Mouse (Mus musculus) retina, adult 2 months (tissue): ENCODE data around the gene Gm17509.

Experiments used
- DNase-seq: peaks from one replicate; pipeline ENCODE4 v3.0.0-alpha.2; 2012; ENCODE audit warnings: low read depth, low spot score

The Gm17509 gene

DNA sequence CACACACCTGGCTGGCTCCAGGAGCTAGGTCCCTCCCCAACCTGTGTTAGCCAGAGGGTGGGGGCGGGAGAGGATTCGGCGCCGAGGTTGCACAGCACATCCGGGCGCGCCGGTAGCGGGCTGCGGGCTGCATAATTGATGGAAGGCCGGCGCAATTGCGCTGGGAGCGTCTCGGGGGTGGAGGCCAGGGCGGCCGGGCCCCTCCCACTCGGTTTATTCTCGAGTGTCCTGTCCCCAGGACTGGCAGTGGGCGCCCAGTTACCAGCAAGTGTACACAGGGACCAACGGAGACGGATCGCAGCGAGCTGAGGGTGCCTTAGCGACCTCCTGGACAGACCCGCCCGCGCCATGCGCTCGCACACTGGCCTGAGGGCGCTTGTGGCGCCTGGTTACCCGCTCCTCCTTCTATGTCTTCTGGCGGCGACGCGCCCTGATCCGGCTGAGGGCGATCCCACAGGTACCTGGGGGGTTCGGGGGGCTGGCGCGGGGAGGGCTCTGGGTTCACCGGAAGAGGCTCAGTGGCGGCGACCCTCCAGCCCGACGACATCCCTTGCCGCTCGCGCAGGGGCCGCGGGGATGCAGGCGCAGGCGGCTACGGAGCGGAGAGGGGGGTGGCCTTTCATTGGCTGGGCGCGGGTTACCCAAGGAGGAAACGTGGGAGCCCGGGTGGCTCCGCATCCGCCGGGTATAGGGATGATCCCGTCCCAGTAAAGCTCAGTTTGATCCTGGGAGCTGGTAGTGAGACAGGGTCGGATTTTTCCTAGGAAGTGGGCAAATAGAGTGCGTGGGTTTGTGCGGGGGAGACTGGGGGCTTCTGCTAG, at the start of gene Gm17509:
Gene Gm17509, minus strand, starts transcription at position 575 of the 821 bp plus-strand sequence.
- DNase-seq: no peak

DNA sequence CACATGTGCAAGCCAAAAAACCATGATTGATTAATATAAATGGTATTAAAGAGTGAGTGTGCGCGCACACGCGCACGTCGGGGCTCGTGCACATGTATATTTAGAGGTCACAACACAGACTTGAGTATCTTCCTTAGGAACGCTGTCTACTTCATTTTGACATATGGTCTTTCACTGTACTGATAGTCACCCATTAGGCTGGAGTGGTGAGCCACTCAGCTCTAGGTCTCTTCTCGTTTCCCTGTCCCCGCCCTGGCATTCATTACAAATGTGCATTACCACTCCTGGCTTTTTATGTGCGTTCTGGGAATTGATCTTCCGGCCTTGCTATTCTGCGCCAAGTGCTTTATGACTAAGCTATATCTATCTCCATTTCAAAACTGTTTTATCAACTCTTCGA, 47.1 kb upstream of the Gm17509 start:
- DNase-seq: no peak

DNA sequence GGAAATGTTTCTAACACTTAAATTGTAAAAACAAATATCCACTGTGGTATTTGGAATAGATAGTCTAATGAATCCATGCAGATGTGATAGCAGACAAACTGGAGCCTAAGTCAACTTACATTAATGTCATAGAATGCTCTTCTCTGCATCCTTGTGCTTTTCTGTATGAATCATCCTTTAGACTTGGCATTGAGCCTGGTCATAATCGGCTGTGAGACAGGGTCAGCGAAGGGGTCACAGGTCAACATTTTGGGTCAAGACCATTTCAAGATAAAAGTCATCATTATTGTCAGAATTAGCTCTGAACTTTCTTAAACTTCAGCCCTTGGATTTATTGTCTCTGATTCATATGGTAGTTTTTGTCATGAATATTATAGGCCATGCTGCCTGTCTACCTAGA, 45.3 kb upstream of the Gm17509 start:
- DNase-seq: no peak

DNA sequence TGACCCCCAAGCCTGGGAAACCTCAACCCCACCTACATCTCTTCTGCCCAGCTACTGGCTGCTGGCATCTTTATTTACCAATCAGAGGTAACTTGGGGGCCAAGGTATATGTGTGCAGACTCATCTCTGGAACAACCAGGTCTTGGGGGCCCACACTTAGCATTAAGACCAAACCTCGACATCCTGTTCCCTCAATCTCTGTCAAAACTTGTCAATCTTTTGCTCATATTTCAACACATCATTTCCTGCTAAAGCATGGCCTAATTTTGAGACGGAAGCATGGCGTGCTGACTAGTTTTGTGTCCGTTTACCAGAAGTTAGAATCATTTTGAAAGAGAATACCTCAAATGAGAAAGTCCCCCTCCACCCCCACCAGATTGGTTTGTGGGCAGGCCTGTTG, 39.8 kb upstream of the Gm17509 start:
- DNase-seq: no peak

DNA sequence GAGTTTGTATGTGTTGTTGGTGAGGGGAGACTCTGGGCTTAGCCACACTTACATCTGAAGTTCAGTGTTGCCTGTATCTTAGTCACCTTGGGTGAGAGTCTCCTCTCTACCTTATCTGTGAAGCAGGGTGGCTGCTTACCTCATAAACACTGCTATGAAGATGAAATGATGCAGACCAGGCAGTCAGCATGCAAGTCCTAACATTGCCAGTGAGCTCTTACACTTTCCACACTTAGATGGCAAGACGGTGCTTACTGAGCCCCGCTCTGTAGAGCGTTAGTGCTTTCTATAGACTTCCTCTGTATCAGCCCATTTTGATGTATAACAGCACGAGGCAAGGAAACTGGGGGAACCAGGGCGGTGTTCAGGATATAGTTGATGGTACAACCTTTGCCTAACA, 21.7 kb upstream of the Gm17509 start:
- no peak for DNase-seq

DNA sequence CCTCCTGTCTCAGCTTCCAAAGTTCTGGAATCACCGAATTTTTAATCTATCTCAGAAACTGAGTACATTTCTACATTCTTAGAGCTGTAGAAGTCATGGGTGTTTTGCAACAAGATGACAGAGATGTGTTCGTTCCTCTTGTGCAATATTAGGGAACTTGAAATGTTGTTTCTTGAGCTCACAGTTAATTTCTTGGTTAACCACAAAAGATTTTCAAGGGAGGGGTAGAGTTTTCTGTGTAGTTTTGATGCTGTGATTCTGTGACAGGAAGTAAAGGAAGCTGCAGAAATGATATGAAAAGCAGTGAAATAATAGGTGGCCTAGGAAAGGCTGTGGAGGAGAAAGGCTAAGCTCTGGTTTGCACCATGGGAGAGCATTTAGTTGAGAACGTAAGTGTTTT, 21.2 kb upstream of the Gm17509 start:
- no peak for DNase-seq

DNA sequence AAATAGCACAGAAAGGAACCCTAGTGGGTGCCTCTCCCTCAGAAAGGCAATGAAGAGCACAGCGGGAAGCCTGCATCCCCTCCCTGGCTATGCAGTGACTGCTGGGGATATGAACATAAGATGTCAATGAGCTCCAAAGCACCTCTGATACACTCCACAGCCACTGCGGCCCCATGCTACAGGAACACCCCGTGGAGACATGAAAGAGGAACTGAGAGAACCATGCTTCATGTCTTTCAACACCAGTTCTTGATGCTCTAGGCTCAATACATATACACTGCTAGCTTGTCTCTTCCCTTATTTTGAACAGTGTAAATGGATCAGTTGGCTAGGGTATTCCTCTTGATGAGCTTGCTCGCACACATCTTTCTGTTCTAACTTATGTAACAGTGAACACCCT, 16.2 kb upstream of the Gm17509 start:
- DNase-seq: no peak

DNA sequence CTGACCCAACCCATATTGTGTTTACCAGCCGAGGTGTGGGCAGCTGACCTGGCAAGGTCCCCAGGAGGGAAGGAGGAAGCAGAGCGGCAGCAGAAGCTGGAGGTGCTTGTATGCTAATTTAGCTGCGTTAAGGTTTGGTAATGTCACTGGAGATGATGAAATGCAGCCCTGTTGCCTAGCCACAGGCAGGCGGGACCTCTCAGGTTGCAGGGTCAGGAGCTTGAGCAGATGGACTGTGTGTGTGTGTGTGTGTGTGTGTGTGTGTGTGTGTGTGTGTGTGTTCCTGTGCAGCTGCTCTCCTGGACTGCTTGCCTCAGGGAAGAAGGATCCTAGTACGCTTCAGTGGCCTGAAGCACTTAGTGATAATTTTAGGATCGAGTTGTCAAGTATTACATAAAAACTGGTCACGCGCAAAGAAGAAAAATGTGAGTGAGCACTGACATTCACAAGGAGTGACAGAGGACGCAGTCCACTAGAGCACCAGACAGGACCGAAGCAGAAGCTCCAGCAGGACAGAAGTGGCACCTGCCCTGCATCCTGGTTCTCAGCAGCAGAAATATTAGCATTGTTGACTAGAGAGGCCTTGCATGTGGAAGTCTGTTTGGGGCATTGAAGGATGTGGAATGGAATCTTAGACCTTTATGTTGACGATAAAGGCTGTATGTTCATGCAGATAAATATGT, 14.8 kb upstream of the Gm17509 start:
- DNase-seq: peak; percentile 36

DNA sequence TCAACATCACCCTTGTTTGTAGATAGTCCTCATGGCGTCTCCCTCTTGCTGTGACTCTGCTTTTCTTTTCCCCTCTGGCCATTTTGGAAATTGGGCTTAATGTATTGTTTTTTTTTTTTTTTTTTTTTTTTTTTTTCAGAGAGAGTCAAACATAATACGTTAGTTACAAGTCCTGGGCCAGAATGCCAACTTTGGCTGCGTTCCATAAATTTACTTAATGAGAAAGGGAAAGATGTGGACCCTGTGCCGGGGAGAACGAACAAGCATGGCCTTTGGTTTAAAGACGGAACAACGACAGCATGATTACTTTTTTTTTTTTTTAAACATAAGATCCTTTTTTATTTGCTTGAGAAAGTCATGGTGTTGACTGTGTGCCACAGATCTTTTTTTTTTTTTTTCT, 13.6 kb upstream of the Gm17509 start:
- DNase-seq: no peak

DNA sequence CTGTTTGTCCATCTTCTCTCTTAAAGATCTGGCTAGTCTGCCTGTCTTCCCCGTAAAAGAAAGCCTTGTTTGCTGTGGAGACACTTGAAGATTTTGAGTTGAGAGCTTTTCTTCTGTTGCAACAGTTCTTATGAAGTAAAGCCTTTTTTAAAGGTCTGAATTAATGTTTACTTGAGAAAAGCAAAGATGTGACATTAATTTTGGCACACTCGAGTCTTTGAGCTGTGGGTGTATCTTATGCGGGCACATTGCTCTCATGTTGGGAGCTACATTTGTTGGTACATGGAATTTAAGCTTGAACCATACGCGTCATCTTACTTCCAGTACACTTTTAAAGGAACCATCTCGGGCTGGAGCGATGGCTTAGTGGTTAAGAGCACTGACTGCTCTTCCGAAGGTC, 12.9 kb upstream of the Gm17509 start:
- DNase-seq: no peak

DNA sequence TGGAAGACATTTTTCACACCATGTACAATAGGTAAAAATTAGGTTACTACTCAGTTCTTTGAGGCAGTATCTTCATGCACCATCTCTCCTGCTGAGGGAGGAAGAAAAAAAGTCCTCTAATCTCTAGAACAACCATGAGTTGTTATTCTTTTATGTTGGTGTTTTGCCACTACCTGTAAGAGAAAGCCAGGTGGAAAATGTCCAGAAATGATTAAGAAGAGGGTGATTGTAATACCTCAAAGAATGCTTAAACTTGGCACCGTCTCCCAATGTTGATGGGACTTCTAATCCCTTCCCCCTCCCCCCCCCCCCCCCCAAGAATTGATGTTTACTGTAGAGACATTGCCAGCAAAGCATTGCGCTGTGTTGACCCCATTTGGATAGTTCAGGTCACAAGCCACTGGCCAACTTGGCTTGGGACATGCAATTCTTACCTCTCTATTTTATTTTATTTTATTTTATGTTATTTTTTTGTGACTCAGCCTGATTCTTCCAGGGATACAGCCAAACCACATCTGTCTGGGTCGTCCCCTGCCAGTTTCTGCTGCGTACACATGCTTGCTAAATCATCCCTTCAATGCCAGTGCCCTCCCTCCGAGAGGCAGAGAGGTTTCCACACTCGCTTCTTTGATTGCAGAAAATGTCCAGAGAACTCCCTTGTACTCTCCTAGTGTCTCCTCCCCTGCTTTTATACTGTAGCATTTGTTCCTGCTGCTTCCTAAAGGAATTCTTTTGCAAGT, 9.7 kb upstream of the Gm17509 start:
- DNase-seq: no peak

DNA sequence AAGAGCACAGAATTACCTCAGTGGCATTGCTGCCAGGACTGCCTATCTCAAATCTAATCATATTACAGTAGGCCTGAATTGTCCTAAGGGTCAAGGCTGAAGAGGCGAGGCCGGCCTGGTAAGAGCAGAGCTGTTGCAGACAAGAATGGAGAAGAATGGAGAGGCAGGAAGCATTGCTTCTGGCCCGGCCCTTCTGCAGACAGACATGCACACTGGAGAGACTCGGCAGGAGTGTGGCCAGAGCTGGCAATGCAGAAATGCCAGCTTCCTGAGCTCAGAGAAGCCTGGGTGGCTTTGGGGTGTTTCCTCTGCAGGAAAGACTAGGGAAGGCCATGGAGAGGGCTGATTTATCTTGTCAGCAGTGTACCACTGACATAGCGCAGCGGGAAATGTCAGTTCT, 4.7 kb upstream of the Gm17509 start:
- no peak for DNase-seq

DNA sequence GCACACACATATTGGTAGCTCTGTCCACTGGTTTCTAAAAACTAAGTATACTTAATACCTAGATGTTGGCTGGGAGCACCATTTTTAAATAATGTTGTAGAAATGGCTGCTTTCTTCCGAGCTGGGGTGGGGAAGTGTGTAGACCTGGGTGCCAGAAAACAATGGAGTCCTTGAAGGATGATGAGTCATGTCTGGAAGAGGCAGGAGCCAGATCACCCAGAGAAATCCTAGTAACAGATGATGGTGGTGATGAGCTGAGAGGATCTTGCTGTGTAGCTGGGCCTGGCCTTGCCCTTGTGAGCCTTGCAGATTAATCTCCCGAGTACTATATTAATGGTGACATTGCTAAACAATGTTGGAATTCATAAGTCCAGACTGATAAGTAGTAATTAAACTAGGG, 4.0 kb upstream of the Gm17509 start:
- DNase-seq: no peak

DNA sequence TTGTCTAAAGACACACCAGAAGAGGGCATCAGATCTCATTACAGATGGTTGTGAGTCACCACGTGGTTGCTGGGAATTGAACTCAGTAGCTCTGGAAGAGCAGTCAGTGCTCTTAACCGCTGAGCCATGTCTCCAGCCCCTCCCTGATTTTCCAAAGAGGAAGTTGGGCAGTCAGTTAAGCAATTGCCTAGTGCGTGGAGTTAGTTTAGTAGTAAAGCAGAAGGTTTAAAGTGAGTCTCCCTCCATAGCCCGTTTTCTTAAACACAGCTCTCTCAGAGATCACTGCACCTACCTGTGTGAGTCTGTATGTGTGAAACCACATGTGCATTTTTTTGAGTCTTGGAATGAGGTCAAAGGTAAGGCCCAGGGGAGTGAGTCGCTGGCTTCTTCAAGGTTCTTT, 2.2 kb upstream of the Gm17509 start:
- no peak for DNase-seq

DNA sequence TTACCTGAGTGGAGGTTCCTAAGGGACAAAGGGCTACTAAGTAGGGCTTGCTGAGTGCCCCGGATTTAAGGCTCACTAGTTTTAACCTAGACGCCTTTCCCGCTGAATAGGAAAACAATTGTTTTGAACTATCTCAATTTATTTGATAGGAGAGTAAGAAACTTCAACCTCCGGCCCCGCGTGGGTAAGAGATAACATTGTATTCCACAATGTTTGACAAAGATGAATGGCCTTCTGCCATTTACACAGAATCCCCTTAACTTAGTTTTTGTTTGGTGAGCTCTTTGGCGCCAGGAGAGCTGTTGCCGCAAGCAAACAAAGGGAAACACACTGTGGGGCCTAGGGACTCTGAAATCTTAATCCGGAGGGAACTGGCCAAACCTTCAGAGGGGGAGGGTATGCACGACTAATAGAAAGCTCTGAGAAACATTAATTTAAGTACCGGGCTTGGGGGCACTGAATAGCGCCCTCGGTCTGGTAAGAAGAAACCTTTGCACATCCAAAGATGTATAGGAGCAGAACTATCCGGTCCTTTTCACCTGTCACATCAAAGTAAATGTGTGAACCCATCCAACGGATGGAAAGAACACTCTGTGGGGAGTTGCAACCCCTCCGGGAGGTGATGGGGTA, 889 bp downstream of the Gm17509 start:
- no peak for DNase-seq

DNA sequence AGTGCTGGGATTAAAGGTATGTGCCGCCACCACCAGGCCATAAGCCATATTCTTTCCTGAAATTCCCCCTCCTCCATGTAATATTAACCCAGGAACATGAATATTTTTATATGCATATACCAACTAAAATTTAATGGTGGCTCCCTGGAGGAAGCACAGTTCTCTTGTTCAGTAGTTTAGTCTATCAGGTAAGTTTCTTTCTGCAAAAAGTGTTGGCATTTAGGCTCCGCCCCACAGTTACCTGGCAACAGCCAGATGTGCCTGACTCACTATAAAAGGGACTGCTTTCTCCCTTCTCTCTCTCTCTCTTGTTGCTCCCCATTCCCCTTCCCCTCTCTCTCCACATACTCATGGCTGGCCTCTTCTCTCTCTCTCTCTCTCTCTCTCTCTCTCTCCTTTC, 2.8 kb downstream of the Gm17509 start:
- no peak for DNase-seq

DNA sequence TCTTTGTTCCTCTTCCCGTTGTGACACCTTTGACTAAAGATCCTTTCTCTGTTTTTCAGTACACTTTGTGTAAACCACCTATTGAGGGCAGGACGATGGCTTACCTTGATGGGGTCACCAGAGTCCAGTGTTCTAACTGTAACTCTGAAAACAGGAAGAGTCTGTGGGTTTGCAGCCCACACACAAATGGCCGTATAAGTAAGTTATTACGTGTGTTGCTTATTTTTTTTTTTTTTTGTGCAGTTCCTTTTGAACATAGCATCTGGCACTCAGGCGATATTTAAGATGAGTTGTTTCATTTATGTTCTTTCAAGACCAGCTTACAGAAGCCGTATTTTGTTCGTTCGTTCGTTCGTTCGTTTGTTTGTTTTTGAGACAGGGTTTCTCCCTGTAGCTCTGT, 3.3 kb downstream of the Gm17509 start:
- DNase-seq: no peak

DNA sequence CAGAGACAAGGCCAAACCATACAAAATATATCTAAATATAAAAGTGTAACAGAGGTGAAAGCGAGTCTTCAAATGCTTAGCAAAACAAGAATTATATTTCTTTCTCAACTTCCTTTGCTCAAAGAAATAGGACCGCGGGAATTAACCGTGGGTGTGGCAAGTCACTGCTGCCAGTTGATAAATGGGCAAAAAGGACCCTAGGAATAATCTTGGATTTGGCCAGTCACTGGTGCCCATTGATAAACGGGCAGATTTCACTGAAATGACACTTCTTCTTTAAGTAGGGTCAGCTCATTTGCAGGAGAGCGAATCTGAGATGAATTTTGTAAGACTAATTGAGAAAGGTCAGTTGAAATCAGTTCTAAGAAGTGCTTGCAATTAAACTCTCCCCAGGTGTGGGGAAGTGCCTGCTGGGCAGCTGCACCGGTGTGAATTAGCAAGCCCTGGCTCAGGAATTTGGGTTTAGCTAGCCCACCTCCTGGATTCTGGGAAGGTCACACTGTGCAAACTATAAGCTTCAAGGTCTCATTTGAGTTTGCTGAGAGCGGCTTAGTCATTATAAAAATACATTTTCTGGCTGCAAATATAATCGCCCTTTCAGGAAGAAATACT, 4.0 kb downstream of the Gm17509 start:
- no peak for DNase-seq

DNA sequence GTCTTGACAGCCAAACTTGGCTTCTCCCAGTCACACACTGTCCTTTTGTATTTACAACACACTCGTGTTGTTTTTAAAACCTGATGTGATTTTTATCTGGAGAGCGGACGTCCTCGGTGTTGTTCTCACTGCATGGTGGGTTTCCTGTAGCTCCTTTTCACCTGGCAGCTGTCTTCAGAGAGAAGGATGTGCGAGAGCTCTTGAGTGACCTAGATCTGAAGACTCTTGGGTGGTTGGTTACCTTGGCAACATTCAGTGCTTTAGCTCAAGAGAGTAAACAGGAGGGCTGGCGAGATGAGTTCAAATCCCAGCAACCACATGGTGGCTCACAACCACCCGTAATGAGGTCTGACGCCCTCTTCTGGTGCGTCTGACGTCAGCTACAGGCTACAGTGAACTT, 4.7 kb downstream of the Gm17509 start:
- DNase-seq: no peak

DNA sequence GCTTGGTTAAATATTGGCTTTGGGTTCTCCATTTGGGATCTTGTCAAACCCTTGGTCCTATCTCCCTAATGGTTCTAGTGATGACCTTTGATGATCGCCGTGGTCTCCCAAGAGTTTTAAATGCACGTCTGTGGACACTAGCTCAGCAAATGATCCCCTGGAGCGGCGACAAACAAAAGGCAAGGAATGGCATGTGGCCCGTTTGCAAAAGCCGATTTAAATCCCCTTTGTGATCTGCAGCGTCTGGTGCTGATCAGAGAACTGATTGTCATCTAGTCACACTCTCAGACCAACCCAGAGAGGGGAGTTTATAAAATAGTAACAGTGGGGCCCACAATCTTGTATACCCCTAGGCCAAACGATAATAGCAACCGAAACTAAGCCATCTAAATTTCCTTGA, 5.4 kb downstream of the Gm17509 start:
- DNase-seq: no peak

DNA sequence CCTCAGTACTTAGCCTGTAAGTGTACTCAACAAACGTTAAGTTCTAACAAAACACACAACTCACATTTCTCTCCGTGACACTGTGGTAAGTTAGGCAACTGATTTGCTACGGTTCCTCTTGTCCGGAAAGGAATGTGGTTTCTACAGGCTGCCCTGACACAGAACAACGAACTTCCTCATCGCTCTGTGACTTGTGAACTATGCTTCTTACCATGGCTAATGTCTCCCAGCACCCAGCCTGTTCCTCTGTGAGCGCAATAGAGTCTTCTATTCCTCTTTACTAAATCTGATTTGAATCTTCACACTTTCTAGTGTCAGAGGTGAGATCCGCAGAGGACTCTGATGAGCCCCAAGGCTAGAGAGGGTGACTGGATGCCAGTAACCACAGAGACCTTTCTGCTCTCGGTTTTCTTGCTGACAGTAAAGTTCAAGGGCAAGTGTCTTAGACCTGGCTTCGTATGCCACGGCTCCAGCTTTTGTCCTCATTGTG, 9.4 kb downstream of the Gm17509 start:
- no peak for DNase-seq

DNA sequence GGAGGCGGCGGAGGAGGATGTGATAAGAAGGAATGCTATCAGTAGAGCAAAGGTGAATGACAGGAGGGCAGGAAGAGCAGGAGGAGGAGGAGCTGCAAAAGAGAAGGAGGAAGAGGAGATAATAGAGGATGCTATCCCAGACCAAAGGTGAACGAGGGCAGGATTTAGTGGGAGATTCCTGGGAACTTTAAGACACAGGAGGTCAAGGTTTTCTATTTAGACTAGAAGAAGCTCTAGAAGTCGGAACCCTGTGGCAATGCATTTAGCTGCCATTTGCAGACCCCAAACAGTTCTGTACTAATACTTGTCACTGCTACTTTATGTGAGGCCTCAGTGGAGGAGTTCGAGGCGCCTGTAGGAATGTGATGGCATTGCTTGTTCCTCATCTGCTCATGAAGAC, 12.6 kb downstream of the Gm17509 start, which contains the start of gene Emb:
Gene Emb, plus strand, starts transcription at position 301 of the 400 bp plus-strand sequence.
- no peak for DNase-seq
